Mouse (Mus musculus) cortical plate, adult 2 months (tissue): Measurements from ENCODE around the gene Ccr9. TPM values are rescaled to one million over a fixed set of nuclear protein-coding genes. Genes with fewer than 3 reads are reported as not detected.

Source experiments
- H3K27ac ChIP-seq: fragments of 200-500 bp; 2 replicates; pipeline ENCODE4 v1.5.1; 2012; ENCODE audit warnings: low read length, control low read depth, inconsistent platforms; ENCODE audit not compliant: insufficient read depth
- H3K4me1 ChIP-seq: fragments of 200-500 bp; 2 replicates; pipeline ENCODE4 v1.6.1; 2011; ENCODE audit warnings: low read length; ENCODE audit not compliant: control insufficient read depth, insufficient read depth
- H3K4me3 ChIP-seq: fragments of 200-500 bp; 2 replicates; pipeline ENCODE4 v1.5.1; 2011; ENCODE audit warnings: mild to moderate bottlenecking, low read length, control low read depth; ENCODE audit not compliant: insufficient read depth
- CTCF ChIP-seq: fragments of 200-500 bp; IDR thresholded peaks from 2 replicates; pipeline ENCODE4 v1.5.1; 2011; ENCODE audit warnings: mild to moderate bottlenecking, control low read depth, low read length; ENCODE audit not compliant: insufficient read depth; ENCODE audit errors: extremely low read depth
- POLR2A ChIP-seq: fragments of 200-500 bp; IDR thresholded peaks from 2 replicates; pipeline ENCODE4 v1.6.1; 2011; ENCODE audit warnings: mild to moderate bottlenecking, low read length, control low read depth; ENCODE audit not compliant: insufficient read depth; ENCODE audit errors: extremely low read depth
- polyA plus RNA-seq: library from polyadenylated mRNA; depleted of rRNA; stranded (reverse); fragments of >200 nt; gene quantifications from 2 replicates; pipeline ENCODE4 v1.2.3, GENCODE M21; 2012

Gene Ccr9
- polyA plus RNA-seq, 1 experiment: 0.17 TPM

GRCm38 (mm10) chr9:123788855-123789529 lies 110.8 kb downstream of the Ccr9 start:
- TF ChIP-seq POLR2A (no peak), CTCF (no peak)
- Histone ChIP-seq H3K27ac (no peak overlapping the region), H3K4me3 (no peak overlapping the region)

GRCm38 (mm10) chr9:123796174-123796573 lies 117.9 kb downstream of the Ccr9 start:
- Histone ChIP-seq H3K4me3 (no peak overlapping the region), H3K27ac (no peak overlapping the region), H3K4me1 (no peaks in the 10 kb centered on the region)
- TF ChIP-seq POLR2A (no peak), CTCF (peak; percentile 67)

More at GRCm38 (mm10) chr9:123788855-123789529, 110.8 kb downstream of the Ccr9 start:
- peaks cover 1% of the 10 kb centered on the region; the same call in 1 of the 2 replicates for H3K4me1 ChIP-seq

GRCm38 (mm10) chr9:123801527-123801926 lies 123.3 kb downstream of the Ccr9 start:
- Histone ChIP-seq H3K4me1 (no peaks in the 10 kb centered on the region), H3K4me3 (no peak overlapping the region), H3K27ac (no peak overlapping the region)
- no peak for TF ChIP-seq POLR2A
- TF ChIP-seq CTCF: no peak

GRCm38 (mm10) chr9:123802421-123802820 lies 124.2 kb downstream of the Ccr9 start:
- H3K4me3 ChIP-seq: no peak overlapping the region
- no peaks in the 10 kb centered on the region for H3K4me1 ChIP-seq
- H3K27ac ChIP-seq: no peak overlapping the region
- TF ChIP-seq POLR2A (no peak), CTCF (no peak)

GRCm38 (mm10) chr9:123802896-123803295 lies 124.7 kb downstream of the Ccr9 start:
- H3K4me3 ChIP-seq: no peak overlapping the region
- TF ChIP-seq CTCF (no peak), POLR2A (no peak)
- no peaks in the 10 kb centered on the region for H3K4me1 ChIP-seq
- no peak overlapping the region for H3K27ac ChIP-seq

- no peaks in the 10 kb centered on the region for H3K4me1 ChIP-seq
- H3K27ac ChIP-seq: no peak overlapping the region
- H3K4me3 ChIP-seq: no peak overlapping the region
- TF ChIP-seq CTCF (no peak), POLR2A (no peak)
Measured at GRCm38 (mm10) chr9:123805241-123805640, 127.0 kb downstream of the Ccr9 start.

GRCm38 (mm10) chr9:123806267-123806666 lies 128.0 kb downstream of the Ccr9 start, which contains the start of gene Cxcr6:
Gene Cxcr6 (plus strand): TSS chr9:123806475.
- Histone ChIP-seq H3K4me3 (no peak within 1 kb of the TSS), H3K27ac (no peak within 1 kb of the TSS), H3K4me1 (no peaks in the 10 kb centered on the region)
- no peak for TF ChIP-seq CTCF
- TF ChIP-seq POLR2A: no peak

GRCm38 (mm10) chr9:123808583-123808982 lies 130.3 kb downstream of the Ccr9 start:
- no peaks in the 10 kb centered on the region for H3K4me1 ChIP-seq
- no peak overlapping the region for H3K4me3 ChIP-seq
- H3K27ac ChIP-seq: no peak overlapping the region
- no peak for TF ChIP-seq POLR2A
- TF ChIP-seq CTCF: no peak

GRCm38 (mm10) chr9:123811831-123812230 lies 133.6 kb downstream of the Ccr9 start:
- Histone ChIP-seq H3K27ac (no peak overlapping the region), H3K4me1 (no peaks in the 10 kb centered on the region), H3K4me3 (no peak overlapping the region)
- TF ChIP-seq POLR2A (no peak), CTCF (no peak)

GRCm38 (mm10) chr9:123814326-123814725 lies 136.1 kb downstream of the Ccr9 start:
- TF ChIP-seq CTCF (no peak), POLR2A (no peak)
- no peak overlapping the region for H3K27ac ChIP-seq
- no peak overlapping the region for H3K4me3 ChIP-seq
- H3K4me1 ChIP-seq: no peaks in the 10 kb centered on the region
